Mouse (Mus musculus): Measurements from ENCODE around the gene Hs3st3b1. TPM values are rescaled to one million over a fixed set of nuclear protein-coding genes. Genes with fewer than 3 reads are reported as not detected.

The Hs3st3b1 gene
- polyA plus RNA-seq, 1 experiment, result 0.84 TPM

DNA sequence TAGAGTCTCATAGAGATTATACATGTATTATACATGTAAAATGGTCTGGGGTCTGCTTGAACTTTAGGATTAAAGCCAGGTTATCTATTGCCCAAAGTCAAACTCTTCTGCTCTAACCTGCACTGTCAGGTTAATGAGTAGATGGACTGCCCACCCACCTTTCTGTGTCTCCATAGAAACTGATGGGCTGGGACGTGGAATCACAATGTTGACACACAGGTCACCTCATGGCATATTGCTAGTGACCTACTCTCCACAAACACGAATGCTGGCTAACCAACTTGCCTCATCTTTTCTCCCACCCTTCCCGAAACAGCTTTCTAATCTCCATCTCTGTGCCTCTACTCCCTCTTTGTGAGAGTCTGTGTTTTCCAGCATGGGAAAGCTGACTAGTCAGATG is 38.7 kb downstream of the Hs3st3b1 start:
- H3K27me3 ChIP-seq (ENCODE audit: control insufficient read depth, insufficient read depth, insufficient read length), result no peaks in the 10 kb centered on the region
- no peaks in the 10 kb centered on the region for H3K36me3 ChIP-seq (ENCODE audit: control insufficient read depth, insufficient read depth)
- no peak overlapping the region for H3K4me2 ChIP-seq (ENCODE audit: low read depth)
- no peak overlapping the region for H3ac ChIP-seq (ENCODE audit: control insufficient read depth, insufficient read length)
- TF ChIP-seq TCF12 (IDR thresholded peaks at IDR 0.05; ENCODE audit: insufficient read depth, poor library complexity, severe bottlenecking) (no peak), CEBPB (IDR thresholded peaks at IDR 0.05; ENCODE audit: insufficient read depth, poor library complexity, severe bottlenecking) (no peak), TCF3 (IDR thresholded peaks at IDR 0.05; ENCODE audit: insufficient read length, low read depth) (no peak), E2F4 (IDR thresholded peaks at IDR 0.05; ENCODE audit: insufficient read depth) (no peak), POLR2AphosphoS2 (IDR thresholded peaks at IDR 0.05; ENCODE audit: insufficient read length, low read depth) (no peak), MAX (IDR thresholded peaks at IDR 0.05; ENCODE audit: low read depth) (no peak), USF1 (IDR thresholded peaks at IDR 0.05; ENCODE audit: low read depth) (no peak), SRF (IDR thresholded peaks at IDR 0.05; ENCODE audit: control insufficient read depth, insufficient read length, low read depth) (no peak), MYOD1 (IDR thresholded peaks at IDR 0.05; ENCODE audit: control insufficient read depth in 1 of 3, insufficient read length in 2 of 3, low read depth in 2 of 3) (no peak), POLR2A (IDR thresholded peaks at IDR 0.05; ENCODE audit: insufficient read length, low read depth) (no peak), REST (IDR thresholded peaks at IDR 0.05; ENCODE audit: insufficient read depth, insufficient read length) (no peak)
- no peak overlapping the region for H3K4me3 ChIP-seq
- no peaks in the 10 kb centered on the region for H3K79me2 ChIP-seq (ENCODE audit: control insufficient read depth, insufficient read depth)

DNA sequence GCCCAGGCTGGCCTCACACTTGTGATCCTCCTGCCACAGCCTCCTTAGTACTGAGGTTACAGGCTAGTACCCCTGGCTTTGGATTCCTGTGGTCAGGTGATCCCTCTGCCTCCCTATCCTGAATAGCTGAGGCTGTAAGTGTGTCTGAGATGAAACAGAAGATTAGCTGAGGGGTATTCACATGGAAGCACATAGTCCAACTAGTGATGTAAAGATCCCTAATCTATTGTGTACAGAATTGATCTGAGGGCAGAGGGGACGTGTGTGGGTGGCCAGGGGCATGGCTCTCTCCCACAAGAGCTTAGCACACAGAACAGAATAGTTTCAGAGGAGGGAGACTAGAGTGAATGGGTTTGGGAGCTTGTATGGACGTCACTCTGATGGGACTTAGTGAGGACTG is 41.8 kb downstream of the Hs3st3b1 start:
- no peak for TF ChIP-seq TCF3 (IDR thresholded peaks at IDR 0.05; ENCODE audit: insufficient read length, low read depth)
- no peak for TF ChIP-seq MAX (IDR thresholded peaks at IDR 0.05; ENCODE audit: low read depth)
- no peak for TF ChIP-seq TCF12 (IDR thresholded peaks at IDR 0.05; ENCODE audit: insufficient read depth, poor library complexity, severe bottlenecking)
- H3K79me2 ChIP-seq (ENCODE audit: control insufficient read depth, insufficient read depth), result no peaks in the 10 kb centered on the region
- H3K27me3 ChIP-seq (ENCODE audit: control insufficient read depth, insufficient read depth, insufficient read length), result no peaks in the 10 kb centered on the region
- no peak overlapping the region for H3K4me3 ChIP-seq
- no peak overlapping the region for H3K4me2 ChIP-seq (ENCODE audit: low read depth)
- no peak overlapping the region for H3ac ChIP-seq (ENCODE audit: control insufficient read depth, insufficient read length)
- no peaks in the 10 kb centered on the region for H3K36me3 ChIP-seq (ENCODE audit: control insufficient read depth, insufficient read depth)

DNA sequence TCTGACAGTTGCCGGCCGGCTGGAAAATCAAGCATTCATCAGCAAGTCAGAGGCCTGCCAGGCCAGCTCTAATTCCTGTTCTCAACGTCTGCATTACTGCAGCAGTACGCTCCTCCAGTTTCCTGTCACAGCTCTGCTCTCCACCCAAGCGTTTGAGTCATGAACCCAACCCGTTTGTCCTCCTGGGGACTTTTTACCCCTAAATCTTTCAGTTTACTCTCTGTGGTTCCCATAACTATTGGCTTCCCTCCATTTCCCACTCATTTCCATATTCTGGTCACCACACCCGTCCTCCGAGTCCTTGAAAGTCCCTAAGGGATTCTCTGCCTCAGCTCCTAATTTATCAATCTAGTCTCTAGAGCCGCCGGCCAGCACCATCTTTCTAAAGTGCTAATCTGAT is 42.8 kb downstream of the Hs3st3b1 start:
- H3K27me3 ChIP-seq (ENCODE audit: control insufficient read depth, insufficient read depth, insufficient read length), result no peaks in the 10 kb centered on the region
- TF ChIP-seq CEBPB (IDR thresholded peaks at IDR 0.05; ENCODE audit: insufficient read depth, poor library complexity, severe bottlenecking), result no peak
- TF ChIP-seq REST (IDR thresholded peaks at IDR 0.05; ENCODE audit: insufficient read depth, insufficient read length), result no peak
- TF ChIP-seq E2F4 (IDR thresholded peaks at IDR 0.05; ENCODE audit: insufficient read depth), result no peak
- no peak for TF ChIP-seq POLR2A (IDR thresholded peaks at IDR 0.05; ENCODE audit: insufficient read length, low read depth)
- no peak for TF ChIP-seq SRF (IDR thresholded peaks at IDR 0.05; ENCODE audit: control insufficient read depth, insufficient read length, low read depth)
- TF ChIP-seq POLR2AphosphoS2 (IDR thresholded peaks at IDR 0.05; ENCODE audit: insufficient read length, low read depth), result no peak
- no peak for TF ChIP-seq USF1 (IDR thresholded peaks at IDR 0.05; ENCODE audit: low read depth)
- TF ChIP-seq MAX (IDR thresholded peaks at IDR 0.05; ENCODE audit: low read depth), result no peak
- TF ChIP-seq MYOG (IDR thresholded peaks at IDR 0.05; ENCODE audit: control insufficient read depth in 1 of 3, insufficient read depth in 1 of 3, insufficient read length in 2 of 3, low read depth in 2 of 3), result no peak
- no peak for TF ChIP-seq TCF3 (IDR thresholded peaks at IDR 0.05; ENCODE audit: insufficient read length, low read depth)
- TF ChIP-seq MYOD1 (IDR thresholded peaks at IDR 0.05; ENCODE audit: control insufficient read depth in 1 of 3, insufficient read length in 2 of 3, low read depth in 2 of 3), result no peak
- no peak for TF ChIP-seq TCF12 (IDR thresholded peaks at IDR 0.05; ENCODE audit: insufficient read depth, poor library complexity, severe bottlenecking)
- no peak overlapping the region for H3K4me3 ChIP-seq
- H3K79me2 ChIP-seq (ENCODE audit: control insufficient read depth, insufficient read depth), result no peaks in the 10 kb centered on the region
- no peaks in the 10 kb centered on the region for H3K36me3 ChIP-seq (ENCODE audit: control insufficient read depth, insufficient read depth)
- H3ac ChIP-seq (ENCODE audit: control insufficient read depth, insufficient read length), result no peak overlapping the region
- no peak overlapping the region for H3K4me2 ChIP-seq (ENCODE audit: low read depth)

DNA sequence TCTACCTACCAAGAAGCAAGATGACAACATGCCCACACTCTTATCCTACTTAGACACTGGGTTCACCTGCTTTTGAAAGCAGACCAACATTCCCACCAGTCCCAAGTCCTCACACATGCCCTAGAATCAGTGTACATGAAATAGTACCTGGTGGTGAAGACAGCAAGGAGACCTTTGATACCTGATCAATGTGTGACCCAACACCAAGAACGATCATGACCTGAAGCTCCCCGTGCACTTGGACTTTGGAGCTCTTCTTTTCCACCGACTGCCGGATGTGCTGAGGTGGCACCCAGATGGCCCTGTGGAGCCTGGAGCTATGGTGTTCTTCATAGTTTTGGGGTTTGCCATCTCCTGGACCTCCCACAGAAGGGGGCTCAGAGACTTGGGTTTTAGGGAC is 43.5 kb downstream of the Hs3st3b1 start:
- no peaks in the 10 kb centered on the region for H3K36me3 ChIP-seq (ENCODE audit: control insufficient read depth, insufficient read depth)
- no peaks in the 10 kb centered on the region for H3K79me2 ChIP-seq (ENCODE audit: control insufficient read depth, insufficient read depth)
- TF ChIP-seq MAX (IDR thresholded peaks at IDR 0.05; ENCODE audit: low read depth) (no peak), TCF3 (IDR thresholded peaks at IDR 0.05; ENCODE audit: insufficient read length, low read depth) (no peak), TCF12 (IDR thresholded peaks at IDR 0.05; ENCODE audit: insufficient read depth, poor library complexity, severe bottlenecking) (no peak), POLR2A (IDR thresholded peaks at IDR 0.05; ENCODE audit: insufficient read length, low read depth) (no peak), MYOD1 (IDR thresholded peaks at IDR 0.05; ENCODE audit: control insufficient read depth in 1 of 3, insufficient read length in 2 of 3, low read depth in 2 of 3) (no peak), CEBPB (IDR thresholded peaks at IDR 0.05; ENCODE audit: insufficient read depth, poor library complexity, severe bottlenecking) (no peak), REST (IDR thresholded peaks at IDR 0.05; ENCODE audit: insufficient read depth, insufficient read length) (no peak), POLR2AphosphoS2 (IDR thresholded peaks at IDR 0.05; ENCODE audit: insufficient read length, low read depth) (no peak), E2F4 (IDR thresholded peaks at IDR 0.05; ENCODE audit: insufficient read depth) (no peak), USF1 (IDR thresholded peaks at IDR 0.05; ENCODE audit: low read depth) (no peak), SRF (IDR thresholded peaks at IDR 0.05; ENCODE audit: control insufficient read depth, insufficient read length, low read depth) (no peak), MYOG (IDR thresholded peaks at IDR 0.05; ENCODE audit: control insufficient read depth in 1 of 3, insufficient read depth in 1 of 3, insufficient read length in 2 of 3, low read depth in 2 of 3) (no peak)
- no peak overlapping the region for H3ac ChIP-seq (ENCODE audit: control insufficient read depth, insufficient read length)
- no peak overlapping the region for H3K4me2 ChIP-seq (ENCODE audit: low read depth)
- no peak overlapping the region for H3K4me3 ChIP-seq
- H3K27me3 ChIP-seq (ENCODE audit: control insufficient read depth, insufficient read depth, insufficient read length), result no peaks in the 10 kb centered on the region

DNA sequence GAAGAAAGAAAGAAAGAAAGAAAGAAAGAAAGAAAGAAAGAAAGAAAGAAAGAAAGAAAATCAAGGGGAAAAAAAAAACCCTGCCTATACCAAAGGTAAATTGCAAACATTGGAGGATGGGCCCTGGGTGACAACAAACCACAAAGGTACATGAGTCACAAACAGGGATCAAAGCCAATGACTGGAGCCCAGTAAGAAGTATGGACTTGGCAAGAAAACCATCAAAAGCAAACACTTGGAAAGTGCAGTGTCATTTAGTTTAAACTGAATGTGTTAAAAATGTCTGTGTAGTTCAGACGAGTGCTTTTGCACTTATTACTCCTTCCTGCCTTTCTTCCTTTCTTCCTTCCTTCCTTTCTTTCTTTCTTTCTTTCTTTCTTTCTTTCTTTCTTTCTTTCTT is 59.3 kb downstream of the Hs3st3b1 start:
- Histone ChIP-seq H3K79me2 (ENCODE audit: control insufficient read depth, insufficient read depth) (no peaks in the 10 kb centered on the region), H3K4me2 (ENCODE audit: low read depth) (no peak overlapping the region), H3K4me3 (no peak overlapping the region), H3ac (ENCODE audit: control insufficient read depth, insufficient read length) (no peak overlapping the region), H3K36me3 (ENCODE audit: control insufficient read depth, insufficient read depth) (no peaks in the 10 kb centered on the region), H3K27me3 (ENCODE audit: control insufficient read depth, insufficient read depth, insufficient read length) (no peaks in the 10 kb centered on the region)
- TF ChIP-seq REST (IDR thresholded peaks at IDR 0.05; ENCODE audit: insufficient read depth, insufficient read length), result no peak
- no peak for TF ChIP-seq MYOD1 (IDR thresholded peaks at IDR 0.05; ENCODE audit: control insufficient read depth in 1 of 3, insufficient read length in 2 of 3, low read depth in 2 of 3)
- TF ChIP-seq POLR2AphosphoS2 (IDR thresholded peaks at IDR 0.05; ENCODE audit: insufficient read length, low read depth), result no peak
- TF ChIP-seq SRF (IDR thresholded peaks at IDR 0.05; ENCODE audit: control insufficient read depth, insufficient read length, low read depth), result no peak
